Mouse (Mus musculus) sigmoid colon, adult 10 weeks (tissue): ENCODE measurements around the gene Slc39a10. TPM values are rescaled to one million over a fixed set of nuclear protein-coding genes. Genes with fewer than 3 reads are reported as not detected.

Experiments used
- polyA plus RNA-seq: library from polyadenylated mRNA; stranded (reverse); fragments of 350-450 nt; fragmentation: Illumina TruSeq; extraction: RNeasy Lipid Tissue Mini Kit (QIAGEN cat#74804); gene quantifications from one replicate; pipeline ENCODE4 v1.2.3, GENCODE M21; 2014; ENCODE audit warnings: low read depth, low replicate concordance

Gene Slc39a10
- 21.7 TPM for polyA plus RNA-seq

DNA sequence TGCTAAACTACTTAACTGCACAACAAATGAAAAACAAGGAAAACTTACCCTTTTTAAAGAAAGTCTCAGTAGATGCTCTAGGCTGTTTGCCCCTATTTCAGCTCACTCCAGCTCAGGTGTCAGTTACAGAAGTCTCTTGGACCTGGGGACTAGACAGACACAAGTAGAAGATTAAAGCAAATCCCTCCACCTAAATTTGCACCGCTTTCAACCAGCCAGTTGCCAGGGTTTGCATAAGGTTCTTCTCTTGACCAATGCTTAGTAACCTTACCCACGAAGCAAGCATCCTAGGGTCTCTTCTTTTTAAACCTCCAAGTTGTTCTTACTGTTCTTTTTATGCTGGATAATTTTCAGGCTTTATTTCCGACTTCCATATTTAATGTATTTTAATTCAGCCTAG is at the start of gene Slc39a10:
Slc39a10 (minus strand) TSS at position 101 of the 400 bp plus-strand sequence.

